Mouse (Mus musculus): ENCODE measurements around the gene Srpr. TPM values are rescaled to one million over a fixed set of nuclear protein-coding genes. Genes with fewer than 3 reads are reported as not detected.

Gene Srpr
- total RNA-seq, 2 experiments from 2014 or later, result 87.9 to 100 TPM

DNA sequence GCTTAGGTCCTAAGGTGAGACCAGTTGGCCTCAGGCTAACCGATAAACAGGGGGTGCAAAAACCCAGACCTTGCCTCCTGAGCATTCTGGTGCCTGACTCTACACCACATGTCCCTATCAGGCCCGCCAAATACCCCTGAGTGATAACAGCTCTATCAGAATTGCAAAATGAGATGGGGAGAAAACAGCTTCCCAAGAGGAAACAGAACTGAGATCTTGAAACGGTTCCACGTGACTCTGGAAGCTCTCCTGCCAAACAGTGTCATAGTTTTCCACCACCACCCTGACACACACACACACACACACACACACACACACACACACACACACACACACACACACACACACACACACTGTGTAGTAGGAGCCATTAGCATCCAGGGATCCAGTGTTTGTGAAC is 90.9 kb downstream of the Srpr start:
- no peak for DNase-seq (ENCODE audit: low spot score)
- intact Hi-C loops (cut with DNase I), result loop anchor here (5.0 to 10.0 kb wide), 2 partner anchors 54 to 131 kb away; partner anchors contain the start of gene Cdon

DNA sequence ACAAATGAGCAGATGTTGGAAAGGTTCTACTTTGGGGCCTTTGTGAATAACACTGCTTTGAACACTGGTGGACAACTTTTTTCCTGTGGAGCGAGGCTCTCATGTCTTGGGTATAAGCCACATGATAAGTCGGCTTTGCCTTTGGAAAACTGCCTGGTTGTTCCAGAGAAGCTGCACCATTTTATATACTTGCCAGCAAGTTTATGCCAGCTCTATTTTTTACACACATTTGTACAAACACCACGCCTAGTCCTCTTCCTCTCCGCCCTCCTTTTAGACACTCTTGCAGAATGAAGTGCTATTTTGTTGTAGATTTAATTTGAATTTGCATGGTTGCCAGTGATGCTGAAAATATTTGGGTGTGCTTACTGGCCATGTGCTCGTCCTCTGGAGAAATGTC is 93.5 kb downstream of the Srpr start:
- intact Hi-C loops (cut with DNase I), result loop anchor here (5.0 to 10.0 kb wide), 2 partner anchors 51 to 129 kb away; partner anchors contain the start of gene Cdon
- DNase-seq (ENCODE audit: low spot score), result no peak

Other genes with a start within 250 kb of the Srpr start
- gene St3gal4, start 80.9 kb upstream of the Srpr start, total RNA-seq (2021), result 10 to 100 TPM; 33.2 to 34.1 TPM
- gene Dcps, start 24.1 kb upstream of the Srpr start, total RNA-seq (2021), result 10 to 100 TPM; 15.6 to 15.8 TPM
- gene Tirap, start 116 bp downstream of the Srpr start, total RNA-seq (2021), result 1 to 10 TPM; 6.1 to 6.5 TPM
- gene Foxred1, start 10.9 kb downstream of the Srpr start, total RNA-seq (2021), result 10 to 100 TPM; 94.3 to 94.4 TPM
- gene Fam118b, start 67.6 kb downstream of the Srpr start, total RNA-seq (2021), result 10 to 100 TPM; 15.0 to 15.9 TPM
- 10 to 100 TPM; 11.5 to 13.0 TPM for gene Rpusd4, start 67.7 kb downstream of the Srpr start, total RNA-seq (2021)
- 10 to 100 TPM; 14.0 to 16.1 TPM for gene Cdon, start 221.0 kb downstream of the Srpr start, total RNA-seq (2021)